9 mouse cellular contexts compared by ENCODE assay signal in genomic region chr8:116480894-116481293, GRCm38 (mm10). TPM values are rescaled to one million over a fixed set of nuclear protein-coding genes. Genes with fewer than 3 reads are reported as not detected.
A peak's percentile ranks its signal among the peaks of the same experiment; 100 is the strongest.
DNase-seq lines count a peak whose midpoint lies in the region; ATAC-seq and TF ChIP-seq lines count a peak whose summit lies in the region.
"Had no signal": no experiment of that assay in that cellular context is flagged by ENCODE, and none has a peak within 500 bp of the region (broad histone marks: within the 10 kb centered on the region; RNA-seq: fewer than 3 reads in every experiment).

No protein-coding gene starts in this region.

- no peak overlapping the region for H3K9ac ChIP-seq in heart, adult 2 months (ENCODE audit: low read depth, low read length)
- H3K9ac ChIP-seq: limb, embryonic 15.5 days had no signal

- peak; percentile 83 for TF ChIP-seq CTCF in heart, adult 2 months (IDR thresholded peaks at IDR 0.05)

- no peak for TF ChIP-seq POLR2A in heart, adult 2 months (IDR thresholded peaks at IDR 0.05; ENCODE audit: insufficient read depth, low read depth, low read length)

- intact Hi-C loops in heart, adult 2 months (cut with DNase I), result loop anchor here (1.0 to 2.0 kb wide), 2 partner anchors 274 to 392 kb away; no protein-coding TSS in a partner anchor
- intact Hi-C loops in heart, postnatal 25 days (cut with DNase I), result loop anchor here (2.0 to 10.0 kb wide), 3 partner anchors 174 to 388 kb away; no protein-coding TSS in a partner anchor

- no peaks in the 10 kb centered on the region for H3K36me3 ChIP-seq in heart, adult 2 months (ENCODE audit: control insufficient read depth, insufficient read depth, low read length)
- H3K36me3 ChIP-seq: limb, embryonic 15.5 days had no signal

- H3K27me3 ChIP-seq in heart, adult 2 months (ENCODE audit: control insufficient read depth, insufficient read depth, low read length), result no peaks in the 10 kb centered on the region
- H3K27me3 ChIP-seq: limb, embryonic 15.5 days had no signal

- TF ChIP-seq EP300 in heart, adult 2 months (IDR thresholded peaks at IDR 0.05; ENCODE audit: insufficient read depth, low read depth, low read length), result 0 out of 2 replicates have a peak, but pooled peaks have one; percentile 17

- peak; percentile 79 for ATAC-seq in common myeloid progenitor, adult 5-6 weeks (replicated peaks; ENCODE audit: low read depth, poor library complexity, severe bottlenecking)

- 15% methylated on average over 7 of the region's 7 CpGs for WGBS in heart, adult 2 months

- no peaks in the 10 kb centered on the region for H3K79me2 ChIP-seq in heart, adult 2 months (replicated peaks; ENCODE audit: control insufficient read depth, insufficient read depth, low read length)

- H3K27ac ChIP-seq in heart, adult 2 months, result no peak overlapping the region
- H3K27ac ChIP-seq: limb, embryonic 15.5 days had no signal

- H3K4me1 ChIP-seq in heart, adult 2 months (ENCODE audit: control insufficient read depth, insufficient read depth, low read length), result no peaks in the 10 kb centered on the region
- H3K4me1 ChIP-seq: limb, embryonic 15.5 days had no signal

- no peak overlapping the region for H3K4me3 ChIP-seq in heart, adult 2 months
- H3K4me3 ChIP-seq: limb, embryonic 15.5 days had no signal

- DNase-seq in heart, adult 2 months, result peak; percentile 31 to 37
- no peak for DNase-seq in heart, postnatal 25 days (ENCODE audit: low spot score)
- DNase-seq in ZHBTc4 (ENCODE audit: low read depth, low spot score), result peak; percentile 89
- DNase-seq in heart, adult 8-10 months (ENCODE audit: low spot score), result peak; percentile 53
- DNase-seq in layer of hippocampus, adult 8-10 months (ENCODE audit: low spot score in 2 of 2), result peak; percentile 15 to 62
- DNase-seq in lung, postnatal 14 days, result peak; percentile 77
- DNase-seq in right cerebral cortex, postnatal 4 days, result peak; percentile 54

RNA-seq across cellular contexts. Expression of gene Dynlrb2, which starts 23.9 kb away (rescaled TPM):
- total RNA-seq in heart, adult 2 months (2021), result not detected
- 5.4 TPM in 1 of 2 replicates, not detected in the other for polyA plus RNA-seq in heart, adult 2 months (2012; rRNA removed)
- not detected for total RNA-seq in heart, postnatal 25 days (2021)
- total RNA-seq in common myeloid progenitor, adult 5-6 weeks (2017), result not detected in 2 replicates
- not detected for total RNA-seq in heart, adult 8-10 months (2022)
- total RNA-seq in layer of hippocampus, adult 8-10 months (2022), result 1 to 10 TPM in 3 of 4 experiments, not detected in 1; 2.2 to 5.3 (median 2.8) TPM
- polyA plus RNA-seq: limb, embryonic 15.5 days had no signal
